Comparison of ENCODE assay signal across 21 mouse cellular contexts in the genomic region with DNA sequence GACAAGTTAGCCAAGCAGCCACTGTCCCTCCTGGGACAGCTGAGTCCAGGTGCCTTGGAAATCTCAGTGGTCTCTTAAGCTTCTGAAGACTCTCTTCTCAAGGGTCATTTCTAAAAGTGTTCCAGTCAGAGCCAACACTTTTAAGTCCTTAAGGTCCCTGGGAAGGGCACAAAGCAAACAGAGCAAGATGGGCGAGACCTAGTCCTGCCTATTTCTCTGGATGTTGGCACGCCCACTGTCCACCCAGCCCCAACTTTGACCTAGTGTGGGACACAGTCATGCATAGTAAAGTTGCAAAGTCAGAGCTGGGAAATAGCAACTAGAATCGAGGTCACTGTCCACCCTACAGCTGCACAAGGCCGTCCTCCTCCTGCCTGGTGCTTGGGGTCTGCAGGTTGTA. TPM values are rescaled to one million over a fixed set of nuclear protein-coding genes. Genes with fewer than 3 reads are reported as not detected.
DNase-seq lines count a peak whose midpoint lies in the region; ATAC-seq and TF ChIP-seq lines count a peak whose summit lies in the region.
"Had no signal": no experiment of that assay in that cellular context is flagged by ENCODE, and none has a peak within 500 bp of the region (broad histone marks: within the 10 kb centered on the region; RNA-seq: fewer than 3 reads in every experiment).

No protein-coding gene starts in this region.

- H3K27me3 ChIP-seq in kidney, embryonic 14.5 days (ENCODE audit: control insufficient read depth, insufficient read depth, low read length) = no peaks in the 10 kb centered on the region
- H3K27me3 ChIP-seq in lung, embryonic 15.5 days = no peaks in the 10 kb centered on the region
- H3K27me3 ChIP-seq in myocyte (ENCODE audit: control insufficient read depth, insufficient read depth, insufficient read length) = no peaks in the 10 kb centered on the region
- H3K27me3 ChIP-seq in forebrain, embryonic 16.5 days (replicated peaks; ENCODE audit: control insufficient read depth, insufficient read depth, low read length) = no peaks in the 10 kb centered on the region
- H3K27me3 ChIP-seq: embryonic facial prominence, embryonic 12.5 days; heart, embryonic 15.5 days; limb, embryonic 12.5 days had no signal

- H3ac ChIP-seq in myocyte (ENCODE audit: control insufficient read depth, insufficient read length) = no peak overlapping the region

- no peak overlapping the region for H3K4me2 ChIP-seq in kidney, embryonic 14.5 days (replicated peaks; ENCODE audit: low read depth, low read length)
- no peak overlapping the region for H3K4me2 ChIP-seq in lung, embryonic 15.5 days
- no peak overlapping the region for H3K4me2 ChIP-seq in myocyte (ENCODE audit: low read depth)
- H3K4me2 ChIP-seq in forebrain, embryonic 16.5 days (ENCODE audit: low read length) = no peak overlapping the region
- H3K4me2 ChIP-seq: embryonic facial prominence, embryonic 12.5 days; heart, embryonic 15.5 days; limb, embryonic 12.5 days had no signal

- H3K36me3 ChIP-seq in kidney, embryonic 14.5 days (ENCODE audit: control insufficient read depth, insufficient read depth, low read length) = peaks cover 82% of the 10 kb centered on the region
- H3K36me3 ChIP-seq in lung, embryonic 15.5 days = peaks cover 81% of the 10 kb centered on the region
- peaks cover 23% of the 10 kb centered on the region for H3K36me3 ChIP-seq in myocyte (ENCODE audit: control insufficient read depth, insufficient read depth)
- H3K36me3 ChIP-seq in forebrain, embryonic 16.5 days (ENCODE audit: control insufficient read depth, insufficient read depth) = peaks cover 64% of the 10 kb centered on the region

- no peak overlapping the region for H3K9ac ChIP-seq in kidney, embryonic 14.5 days (ENCODE audit: low read depth, low read length)
- no peak overlapping the region for H3K9ac ChIP-seq in lung, embryonic 15.5 days
- H3K9ac ChIP-seq in forebrain, embryonic 16.5 days (replicated peaks; ENCODE audit: low read depth, low read length) = no peak overlapping the region
- H3K9ac ChIP-seq: embryonic facial prominence, embryonic 12.5 days; forebrain, postnatal 0 days; heart, embryonic 15.5 days; limb, embryonic 12.5 days; liver, embryonic 14.5 days had no signal

- peaks cover 7% of the 10 kb centered on the region; the same call in 1 of the 2 replicates for H3K4me1 ChIP-seq in kidney, embryonic 14.5 days (ENCODE audit: control insufficient read depth, insufficient read depth, low read length)
- peaks cover 24% of the 10 kb centered on the region for H3K4me1 ChIP-seq in lung, embryonic 15.5 days
- H3K4me1 ChIP-seq in forebrain, embryonic 16.5 days (replicated peaks; ENCODE audit: control insufficient read depth, insufficient read depth, low read length) = peaks cover 8% of the 10 kb centered on the region

- H3K27ac ChIP-seq in kidney, embryonic 14.5 days (ENCODE audit: low read depth, low read length) = no peak overlapping the region
- peak overlapping the region; percentile 20; the same call in 1 of the 2 replicates for H3K27ac ChIP-seq in lung, embryonic 15.5 days
- H3K27ac ChIP-seq in forebrain, embryonic 16.5 days (ENCODE audit: low read length) = no peak overlapping the region
- H3K27ac ChIP-seq: embryonic facial prominence, embryonic 12.5 days; gastrocnemius, adult 2 months; heart, embryonic 15.5 days; hindbrain, embryonic 10.5 days; limb, embryonic 12.5 days; liver, embryonic 14.5 days had no signal

- WGBS in kidney, embryonic 14.5 days = 78% methylated on average over 4 of the region's 4 CpGs
- 68% methylated on average over 4 of the region's 4 CpGs for WGBS in lung, embryonic 15.5 days
- 90% methylated on average over 4 of the region's 4 CpGs for WGBS in forebrain, embryonic 16.5 days

- no peak overlapping the region for H3K4me3 ChIP-seq in kidney, embryonic 14.5 days (ENCODE audit: low read length)
- no peak overlapping the region for H3K4me3 ChIP-seq in lung, embryonic 15.5 days
- H3K4me3 ChIP-seq in myocyte = no peak overlapping the region
- no peak overlapping the region for H3K4me3 ChIP-seq in forebrain, embryonic 16.5 days (replicated peaks; ENCODE audit: low read length)
- H3K4me3 ChIP-seq: embryonic facial prominence, embryonic 12.5 days; gastrocnemius, adult 2 months; heart, embryonic 15.5 days; hindbrain, embryonic 10.5 days; limb, embryonic 12.5 days had no signal

- H3K9me3 ChIP-seq in kidney, embryonic 14.5 days (ENCODE audit: control insufficient read depth, low read length) = no peaks in the 10 kb centered on the region
- no peaks in the 10 kb centered on the region for H3K9me3 ChIP-seq in lung, embryonic 15.5 days
- H3K9me3 ChIP-seq in forebrain, embryonic 16.5 days (ENCODE audit: control insufficient read depth, low read length) = no peaks in the 10 kb centered on the region
- H3K9me3 ChIP-seq: embryonic facial prominence, embryonic 12.5 days; heart, embryonic 15.5 days; hindbrain, embryonic 10.5 days; limb, embryonic 12.5 days had no signal

- TF ChIP-seq POLR2A in myocyte (IDR thresholded peaks at IDR 0.05; ENCODE audit: insufficient read length, low read depth) = no peak

- no peak for ATAC-seq in kidney, embryonic 14.5 days (ENCODE audit: low FRiP score, low TSS enrichment)
- ATAC-seq in lung, embryonic 15.5 days (ENCODE audit: borderline replicate concordance, extremely low read depth, low FRiP score, low TSS enrichment) = no peak
- no peak for ATAC-seq in forebrain, embryonic 16.5 days
- ATAC-seq: CD4-positive, CD25-positive, alpha-beta regulatory T cell, adult 4 months; forebrain, postnatal 0 days had no signal

- peak; percentile 26 to 78 for DNase-seq in adrenal gland, adult (ENCODE audit: inconsistent age in 2 of 2, low spot score in 1 of 2)
- no peak for DNase-seq in adrenal gland, postnatal 25 days
- peak; percentile 42 to 44 for DNase-seq in kidney, postnatal 36 days
- DNase-seq in testis, postnatal 14 days (ENCODE audit: low spot score) = no peak
- DNase-seq: cerebellum, adult 11 months; cerebellum, postnatal 36 days; forebrain, postnatal 0 days; gastrocnemius, adult 2 months; heart, adult 11 months; right cerebral cortex, postnatal 4 days; thymus, adult 18-20 months had no signal

- peaks cover 22% of the 10 kb centered on the region for H3K79me2 ChIP-seq in myocyte (ENCODE audit: control insufficient read depth, insufficient read depth)

TF ChIP-seq in myocyte, 11 proteins besides CTCF, POLR2A, EP300 and RAD21:
- TF ChIP-seq MAX (IDR thresholded peaks at IDR 0.05; ENCODE audit: low read depth) (no peak), POLR2AphosphoS2 (IDR thresholded peaks at IDR 0.05; ENCODE audit: insufficient read length, low read depth) (peak; percentile 51)
TF ChIP-seq in myocyte: peak in this region for 1.

RNA-seq across cellular contexts. Expression of a gene that starts 4.9 kb away (rescaled TPM):
- total RNA-seq in adrenal gland, postnatal 25 days (2021) = 96.4 and 123 TPM in 2 replicates
- polyA plus RNA-seq in kidney, embryonic 14.5 days (2014; fragmentation: Nextera tagmentation; extraction: Ambion mirVana) = 114 and 120 TPM in 2 replicates
- 84.6 and 92.4 TPM in 2 replicates for polyA plus RNA-seq in lung, embryonic 15.5 days (2015; fragmentation: Nextera tagmentation; extraction: Ambion mirVana)
- polyA plus RNA-seq in myocyte (2012; fragmentation: generic; extraction: Trizol) = 105 TPM
- 87.7 and 88.1 TPM in 2 replicates for polyA plus RNA-seq in forebrain, embryonic 16.5 days (2015; fragmentation: Nextera tagmentation; extraction: Ambion mirVana)

RNA-seq across cellular contexts. Expression of a gene that starts 4.9 kb away (rescaled TPM):
- 169 and 208 TPM in 2 replicates for total RNA-seq in adrenal gland, postnatal 25 days (2021)
- 102 and 106 TPM in 2 replicates for polyA plus RNA-seq in kidney, embryonic 14.5 days (2014; fragmentation: Nextera tagmentation; extraction: Ambion mirVana)
- 102 and 118 TPM in 2 replicates for polyA plus RNA-seq in lung, embryonic 15.5 days (2015; fragmentation: Nextera tagmentation; extraction: Ambion mirVana)
- 112 TPM for polyA plus RNA-seq in myocyte (2012; fragmentation: generic; extraction: Trizol)
- polyA plus RNA-seq in forebrain, embryonic 16.5 days (2015; fragmentation: Nextera tagmentation; extraction: Ambion mirVana) = 88.5 and 91.6 TPM in 2 replicates

RNA-seq across cellular contexts. Expression of a gene that starts 10.3 kb away (rescaled TPM):
- total RNA-seq in adrenal gland, postnatal 25 days (2021) = 5.3 and 6.6 TPM in 2 replicates
- 0.54 and 0.92 TPM in 2 replicates for polyA plus RNA-seq in kidney, embryonic 14.5 days (2014; fragmentation: Nextera tagmentation; extraction: Ambion mirVana)
- polyA plus RNA-seq in lung, embryonic 15.5 days (2015; fragmentation: Nextera tagmentation; extraction: Ambion mirVana) = 0.66 and 0.79 TPM in 2 replicates
- polyA plus RNA-seq in myocyte (2012; fragmentation: generic; extraction: Trizol) = 2.0 TPM
- 9.6 and 12.6 TPM in 2 replicates for polyA plus RNA-seq in forebrain, embryonic 16.5 days (2015; fragmentation: Nextera tagmentation; extraction: Ambion mirVana)

RNA-seq across cellular contexts. Expression of a gene that starts 39.8 kb away (rescaled TPM):
- 66.6 and 69.7 TPM in 2 replicates for total RNA-seq in adrenal gland, postnatal 25 days (2021)
- 38.5 and 39.4 TPM in 2 replicates for polyA plus RNA-seq in kidney, embryonic 14.5 days (2014; fragmentation: Nextera tagmentation; extraction: Ambion mirVana)
- 36.2 and 37.5 TPM in 2 replicates for polyA plus RNA-seq in lung, embryonic 15.5 days (2015; fragmentation: Nextera tagmentation; extraction: Ambion mirVana)
- polyA plus RNA-seq in myocyte (2012; fragmentation: generic; extraction: Trizol) = 50.9 TPM
- polyA plus RNA-seq in forebrain, embryonic 16.5 days (2015; fragmentation: Nextera tagmentation; extraction: Ambion mirVana) = 31.4 and 35.5 TPM in 2 replicates

RNA-seq across cellular contexts. Expression of a gene that starts 40.4 kb away (rescaled TPM):
- 83.4 and 92.1 TPM in 2 replicates for total RNA-seq in adrenal gland, postnatal 25 days (2021)
- 36.6 and 61.5 TPM in 2 replicates for polyA plus RNA-seq in kidney, embryonic 14.5 days (2014; fragmentation: Nextera tagmentation; extraction: Ambion mirVana)
- polyA plus RNA-seq in lung, embryonic 15.5 days (2015; fragmentation: Nextera tagmentation; extraction: Ambion mirVana) = 34.6 and 35.5 TPM in 2 replicates
- 31.9 TPM for polyA plus RNA-seq in myocyte (2012; fragmentation: generic; extraction: Trizol)
- 44.5 and 44.6 TPM in 2 replicates for polyA plus RNA-seq in forebrain, embryonic 16.5 days (2015; fragmentation: Nextera tagmentation; extraction: Ambion mirVana)

Comparison
In these comparisons a context has a peak if more than half of its experiments do, and no peak if none do; other contexts are left out.
1. DNase-seq: peak in adrenal gland, adult (2 of 2) and kidney, postnatal 36 days (2 of 2); none in adrenal gland, postnatal 25 days (single experiment) and testis, postnatal 14 days (single experiment).